Mouse (Mus musculus): ENCODE data around the gene Cav2.

The Cav2 gene

GRCm38 (mm10) chr6:17309260-17309659 lies 28.3 kb downstream of the Cav2 start:
- no peak for DNase-seq (ENCODE audit: low spot score in 2 of 2)

GRCm38 (mm10) chr6:17314241-17314640 lies 33.3 kb downstream of the Cav2 start:
- DNase-seq (ENCODE audit: low spot score in 2 of 2), result no peak

- no peak for DNase-seq (ENCODE audit: low spot score in 2 of 2)
Observed at GRCm38 (mm10) chr6:17314659-17315616, 34.0 kb downstream of the Cav2 start.

- DNase-seq (ENCODE audit: low spot score in 2 of 2), result no peak
Observed at GRCm38 (mm10) chr6:17316294-17317166, 35.5 kb downstream of the Cav2 start.

- DNase-seq (ENCODE audit: low spot score in 2 of 2), result no peak
Observed at GRCm38 (mm10) chr6:17317167-17317524, 36.2 kb downstream of the Cav2 start.

GRCm38 (mm10) chr6:17317944-17318343 lies 37.0 kb downstream of the Cav2 start:
- DNase-seq (ENCODE audit: low spot score in 2 of 2), result no peak

- DNase-seq (ENCODE audit: low spot score in 2 of 2), result no peak
Observed at GRCm38 (mm10) chr6:17321976-17322375, 41.0 kb downstream of the Cav2 start.

- DNase-seq (ENCODE audit: low spot score in 2 of 2), result no peak
Observed at GRCm38 (mm10) chr6:17327216-17327615, 46.2 kb downstream of the Cav2 start.

GRCm38 (mm10) chr6:17329801-17330200 lies 48.8 kb downstream of the Cav2 start:
- no peak for DNase-seq (ENCODE audit: low spot score in 2 of 2)

- no peak for DNase-seq (ENCODE audit: low spot score in 2 of 2)
Observed at GRCm38 (mm10) chr6:17337724-17338123, 56.7 kb downstream of the Cav2 start.
